Mouse (Mus musculus) liver, embryonic 11.5 days (tissue): ENCODE data around the gene Tmem131. TPM values are rescaled to one million over a fixed set of nuclear protein-coding genes. Genes with fewer than 3 reads are reported as not detected.

Source experiments
- ATAC-seq: fragments of 200-750 bp; cut with Nextera tagmentation; replicated peaks from 2 replicates; pipeline ENCODE4 v1.8.0; 2017; ENCODE audit warnings: moderate number of reproducible peaks, mild to moderate bottlenecking, moderate TSS enrichment, moderate library complexity; ENCODE audit not compliant: low FRiP score
- DNase-seq: peaks from one replicate; pipeline ENCODE4 v3.0.0-alpha.2; 2017; ENCODE audit warnings: low spot score
- H3K27ac ChIP-seq: fragments of 300-500 bp; sonication (generic); 2 replicates; pipeline ENCODE4 v1.5.1; 2014; ENCODE audit warnings: mild to moderate bottlenecking, low read depth, low read length, control low read depth
- H3K27me3 ChIP-seq: fragments of 300-500 bp; sonication (generic); replicated peaks from 2 replicates; pipeline ENCODE4 v1.6.1; 2014; ENCODE audit warnings: low read length, mixed read lengths; ENCODE audit not compliant: control insufficient read depth, insufficient read depth
- H3K36me3 ChIP-seq: fragments of 300-500 bp; sonication (generic); 2 replicates; pipeline ENCODE4 v1.6.1; 2014; ENCODE audit warnings: mild to moderate bottlenecking, low read length, moderate library complexity, mixed read lengths; ENCODE audit not compliant: control insufficient read depth, insufficient read depth
- H3K4me1 ChIP-seq: fragments of 300-500 bp; sonication (generic); replicated peaks from 2 replicates; pipeline ENCODE4 v1.6.1; 2014; ENCODE audit warnings: low read length, mixed read lengths; ENCODE audit not compliant: control insufficient read depth, insufficient read depth
- H3K4me2 ChIP-seq: fragments of 300-500 bp; sonication (generic); 2 replicates; pipeline ENCODE4 v1.6.1; 2014; ENCODE audit warnings: mild to moderate bottlenecking, control low read depth, moderate library complexity
- H3K4me3 ChIP-seq: fragments of 300-500 bp; sonication (generic); 2 replicates; pipeline ENCODE4 v1.5.1; 2014; ENCODE audit warnings: low read depth, low read length, control low read depth
- H3K9ac ChIP-seq: fragments of 300-500 bp; sonication (generic); 2 replicates; pipeline ENCODE4 v1.6.1; 2014; ENCODE audit warnings: low read depth, low read length, control low read depth
- H3K9me3 ChIP-seq: fragments of 300-500 bp; sonication (generic); 2 replicates; pipeline ENCODE4 v1.6.1; 2016; ENCODE audit warnings: low read length, inconsistent platforms, mixed read lengths; ENCODE audit not compliant: control insufficient read depth
- WGBS: fragments of 180-500 bp; shearing (Covaris S2); extraction: QIAGEN DNeasy Blood & Tissue Kit; methylation state at CpG from one replicate; pipeline ENCODE4 v1.1.7; 2014; 5-methylcytosine and 5-hydroxymethylcytosine counted together
- polyA plus RNA-seq: library from polyadenylated mRNA; unstranded; fragments of >200 nt; fragmentation: Nextera tagmentation; extraction: Ambion mirVana; gene quantifications from 2 replicates; pipeline ENCODE4 v1.2.1, GENCODE M21; 2014

Tmem131 gene
- polyA plus RNA-seq, 1 experiment from 2014 or later, result 19.1 TPM

GRCm38 (mm10) chr1:36904489-36904888 lies 39.0 kb downstream of the Tmem131 start:
- ATAC-seq (no peak), DNase-seq (no peak)
- Histone ChIP-seq H3K9me3 (no peaks in the 10 kb centered on the region), H3K9ac (no peak overlapping the region), H3K4me2 (no peak overlapping the region), H3K27me3 (no peaks in the 10 kb centered on the region), H3K27ac (no peak overlapping the region), H3K4me1 (peaks cover 9% of the 10 kb centered on the region), H3K4me3 (no peak overlapping the region), H3K36me3 (no peaks in the 10 kb centered on the region; the same call in 1 of the 2 replicates)
- WGBS, result 58% methylated on average over 6 of the region's 6 CpGs

GRCm38 (mm10) chr1:36904084-36904451 lies 39.4 kb downstream of the Tmem131 start:
- DNase-seq, result no peak
- 62% methylated on average over 3 of the region's 3 CpGs for WGBS
- Histone ChIP-seq H3K27me3 (no peaks in the 10 kb centered on the region), H3K9me3 (no peaks in the 10 kb centered on the region), H3K27ac (no peak overlapping the region), H3K4me3 (no peak overlapping the region), H3K4me2 (no peak overlapping the region), H3K9ac (no peak overlapping the region), H3K4me1 (peaks cover 9% of the 10 kb centered on the region), H3K36me3 (no peaks in the 10 kb centered on the region; the same call in 1 of the 2 replicates)
- ATAC-seq, result no peak

- H3K9me3 ChIP-seq, result no peaks in the 10 kb centered on the region
- peaks cover 8% of the 10 kb centered on the region for H3K4me1 ChIP-seq
- H3K4me2 ChIP-seq, result no peak overlapping the region
- ATAC-seq, result no peak
- H3K27ac ChIP-seq, result no peak overlapping the region
- no peaks in the 10 kb centered on the region; the same call in 1 of the 2 replicates for H3K36me3 ChIP-seq
- no peaks in the 10 kb centered on the region for H3K27me3 ChIP-seq
- no peak overlapping the region for H3K9ac ChIP-seq
- no peak overlapping the region for H3K4me3 ChIP-seq
- no peak for DNase-seq
- 97% methylated on average over 15 of the region's 15 CpGs for WGBS
Observed at GRCm38 (mm10) chr1:36903376-36904083, 39.9 kb downstream of the Tmem131 start.

GRCm38 (mm10) chr1:36902533-36903315 lies 40.7 kb downstream of the Tmem131 start:
- Histone ChIP-seq H3K9ac (no peak overlapping the region), H3K36me3 (no peaks in the 10 kb centered on the region; the same call in 1 of the 2 replicates), H3K27me3 (no peaks in the 10 kb centered on the region), H3K27ac (no peak overlapping the region; the same call in 1 of the 2 replicates), H3K4me1 (peaks cover 4% of the 10 kb centered on the region), H3K9me3 (no peaks in the 10 kb centered on the region), H3K4me2 (no peak overlapping the region), H3K4me3 (no peak overlapping the region)
- WGBS, result 92% methylated on average over 11 of the region's 11 CpGs
- no peak for DNase-seq
- no peak for ATAC-seq

GRCm38 (mm10) chr1:36899622-36900021 lies 43.8 kb downstream of the Tmem131 start:
- no peak for ATAC-seq
- H3K36me3 ChIP-seq, result no peaks in the 10 kb centered on the region

GRCm38 (mm10) chr1:36896423-36896822 lies 47.0 kb downstream of the Tmem131 start:
- no peak overlapping the region for H3K9ac ChIP-seq
- no peaks in the 10 kb centered on the region for H3K9me3 ChIP-seq
- no peak for ATAC-seq
- DNase-seq, result no peak
- no peaks in the 10 kb centered on the region for H3K27me3 ChIP-seq
- 93% methylated on average over 4 of the region's 4 CpGs for WGBS
- no peak overlapping the region for H3K4me2 ChIP-seq
- peaks cover 15% of the 10 kb centered on the region for H3K4me1 ChIP-seq
- H3K4me3 ChIP-seq, result no peak overlapping the region
- no peak overlapping the region for H3K27ac ChIP-seq
- H3K36me3 ChIP-seq, result no peaks in the 10 kb centered on the region

More at GRCm38 (mm10) chr1:36899622-36900021, 43.8 kb downstream of the Tmem131 start:
- no peak overlapping the region for H3K9ac ChIP-seq
- WGBS, result 88% methylated on average over 2 of the region's 2 CpGs
- no peak overlapping the region for H3K27ac ChIP-seq
- peaks cover 5% of the 10 kb centered on the region for H3K4me1 ChIP-seq
- DNase-seq, result no peak
- no peak overlapping the region for H3K4me2 ChIP-seq
- no peaks in the 10 kb centered on the region for H3K27me3 ChIP-seq
- H3K4me3 ChIP-seq, result no peak overlapping the region
- H3K9me3 ChIP-seq, result no peaks in the 10 kb centered on the region

GRCm38 (mm10) chr1:36895452-36895851 lies 48.0 kb downstream of the Tmem131 start:
- H3K4me1 ChIP-seq, result peaks cover 15% of the 10 kb centered on the region
- no peak overlapping the region for H3K9ac ChIP-seq
- no peak for ATAC-seq
- no peak overlapping the region for H3K4me2 ChIP-seq
- 83% methylated on average over 3 of the region's 3 CpGs for WGBS
- H3K27ac ChIP-seq, result no peak overlapping the region
- no peaks in the 10 kb centered on the region for H3K36me3 ChIP-seq
- DNase-seq, result no peak
- no peaks in the 10 kb centered on the region for H3K27me3 ChIP-seq
- no peaks in the 10 kb centered on the region for H3K9me3 ChIP-seq
- no peak overlapping the region for H3K4me3 ChIP-seq

GRCm38 (mm10) chr1:36894136-36894535 lies 49.3 kb downstream of the Tmem131 start:
- H3K36me3 ChIP-seq, result no peaks in the 10 kb centered on the region
- H3K9me3 ChIP-seq, result no peaks in the 10 kb centered on the region
- DNase-seq, result no peak
- 60% methylated on average over 3 of the region's 3 CpGs for WGBS
- no peak overlapping the region for H3K9ac ChIP-seq
- H3K27ac ChIP-seq, result no peak overlapping the region
- H3K4me1 ChIP-seq, result peaks cover 15% of the 10 kb centered on the region
- H3K27me3 ChIP-seq, result no peaks in the 10 kb centered on the region
- no peak; the same call in 1 of the 2 replicates for ATAC-seq
- H3K4me3 ChIP-seq, result no peak overlapping the region
- no peak overlapping the region for H3K4me2 ChIP-seq
